Mouse (Mus musculus): ENCODE measurements at regions not wholly inside any gene's neighbourhood (a gene's known extent, or its start where the extent isn't known, plus 50 kb on each side); places are given as distances from the start of the nearest gene placed in this dataset.

GRCm38 (mm10) chr7:73294399-73294798 is 80.9 kb upstream of the Rgma start:
- DNase-seq: no peak

- DNase-seq: no peak
Measured at GRCm38 (mm10) chr7:73302501-73302900, 72.8 kb upstream of the Rgma start.

- no peak for DNase-seq
Measured at GRCm38 (mm10) chr7:73303818-73304217, 71.5 kb upstream of the Rgma start.

GRCm38 (mm10) chr7:73304799-73305198 is 70.5 kb upstream of the Rgma start:
- DNase-seq: no peak

GRCm38 (mm10) chr7:73305286-73305975 is 69.9 kb upstream of the Rgma start:
- DNase-seq: no peak

GRCm38 (mm10) chr7:73306296-73306695 is 69.0 kb upstream of the Rgma start:
- DNase-seq: no peak

GRCm38 (mm10) chr7:73306728-73307127 is 68.6 kb upstream of the Rgma start:
- DNase-seq: no peak

GRCm38 (mm10) chr7:73307586-73308490 is 67.5 kb upstream of the Rgma start:
- DNase-seq: no peak

GRCm38 (mm10) chr7:73308981-73309380 is 66.3 kb upstream of the Rgma start:
- no peak for DNase-seq

- DNase-seq: no peak
Measured at GRCm38 (mm10) chr7:73310056-73310455, 65.3 kb upstream of the Rgma start.

GRCm38 (mm10) chr7:73310581-73311136 is 64.7 kb upstream of the Rgma start:
- DNase-seq: no peak

- no peak for DNase-seq
Measured at GRCm38 (mm10) chr7:73315555-73315954, 59.8 kb upstream of the Rgma start.

- no peak for DNase-seq
Measured at GRCm38 (mm10) chr7:73317574-73317973, 57.7 kb upstream of the Rgma start.

- DNase-seq: no peak
Measured at GRCm38 (mm10) chr7:73319004-73319403, 56.3 kb upstream of the Rgma start.

- no peak for DNase-seq
Measured at GRCm38 (mm10) chr7:73319994-73320393, 55.3 kb upstream of the Rgma start.

- DNase-seq: no peak
Measured at GRCm38 (mm10) chr7:73322466-73323151, 52.7 kb upstream of the Rgma start.

GRCm38 (mm10) chr7:73323556-73323955 is 51.8 kb upstream of the Rgma start:
- DNase-seq: no peak

GRCm38 (mm10) chr7:73325503-73325902 is 49.8 kb upstream of the Rgma start:
- DNase-seq: no peak

All from cerebellum, adult 8-10 months (tissue).